Mouse (Mus musculus): ENCODE results near the gene Trim38.
"Not testable (repeated sequence)": the region's sequence is repeated elsewhere in the genome, so short reads cannot be mapped to it uniquely, and the experiment has no call there.

Trim38 gene

GRCm38 (mm10) chr13:23769613-23770012, at the start of gene Trim38:
Trim38 (plus strand) TSS chr13:23769913.
- not testable (repeated sequence) for DNase-seq

- DNase-seq = no peak
Measured at GRCm38 (mm10) chr13:23724239-23724638, 45.5 kb upstream of the Trim38 start.

- DNase-seq = no peak
Measured at GRCm38 (mm10) chr13:23725213-23725612, 44.5 kb upstream of the Trim38 start.

- DNase-seq = no peak
Measured at GRCm38 (mm10) chr13:23728472-23729191, 41.1 kb upstream of the Trim38 start.

- no peak for DNase-seq
Measured at GRCm38 (mm10) chr13:23729192-23729525, 40.6 kb upstream of the Trim38 start.

- DNase-seq = no peak
Measured at GRCm38 (mm10) chr13:23729706-23730105, 40.0 kb upstream of the Trim38 start.

GRCm38 (mm10) chr13:23730479-23730878, 39.2 kb upstream of the Trim38 start:
- DNase-seq = peak; percentile 81

- DNase-seq = peak; percentile 53
Measured at GRCm38 (mm10) chr13:23732156-23732804, 37.4 kb upstream of the Trim38 start.

GRCm38 (mm10) chr13:23737091-23737490, 32.6 kb upstream of the Trim38 start:
- no peak for DNase-seq

GRCm38 (mm10) chr13:23738041-23738440, 31.7 kb upstream of the Trim38 start:
- no peak for DNase-seq

GRCm38 (mm10) chr13:23738677-23739068, 31.0 kb upstream of the Trim38 start, which contains the start of gene Hist1h1c:
Hist1h1c (plus strand) TSS chr13:23738808.
- peak; percentile 93 for DNase-seq

GRCm38 (mm10) chr13:23739069-23739921, 30.4 kb upstream of the Trim38 start:
- peak; percentile 96 for DNase-seq

- DNase-seq = no peak
Measured at GRCm38 (mm10) chr13:23739922-23740252, 29.8 kb upstream of the Trim38 start.

GRCm38 (mm10) chr13:23740256-23740840, 29.4 kb upstream of the Trim38 start:
- no peak for DNase-seq

- DNase-seq = no peak
Measured at GRCm38 (mm10) chr13:23740910-23741309, 28.8 kb upstream of the Trim38 start.

GRCm38 (mm10) chr13:23742007-23742406, 27.7 kb upstream of the Trim38 start:
- no peak for DNase-seq

GRCm38 (mm10) chr13:23743215-23743614, 26.5 kb upstream of the Trim38 start:
- DNase-seq = no peak

GRCm38 (mm10) chr13:23743963-23744362, 25.8 kb upstream of the Trim38 start:
- DNase-seq = no peak

GRCm38 (mm10) chr13:23744421-23745380, 25.0 kb upstream of the Trim38 start:
- no peak for DNase-seq

GRCm38 (mm10) chr13:23745381-23746161, 24.1 kb upstream of the Trim38 start, which contains the start of gene Hist1h3c:
Hist1h3c (minus strand) TSS chr13:23745602.
- DNase-seq = peak; percentile 91

Measured in kidney, postnatal 14 days (tissue).